Mouse (Mus musculus) E14TG2a.4 (cell line): ENCODE data around the gene Clic4.

Experiments
- CTCF ChIP-seq: conservative IDR thresholded peaks from 2 replicates; pipeline ENCODE4 v1.5.1; 2014; ENCODE audit warnings: low read length
- NANOG ChIP-seq: IDR thresholded peaks from 2 replicates; pipeline ENCODE4 v1.6.1; 2014; ENCODE audit warnings: borderline replicate concordance, low read length, mixed read lengths
- POU5F1 ChIP-seq: IDR thresholded peaks from 2 replicates; pipeline ENCODE4 v1.6.1; 2014; ENCODE audit warnings: low read length, borderline replicate concordance

DNA sequence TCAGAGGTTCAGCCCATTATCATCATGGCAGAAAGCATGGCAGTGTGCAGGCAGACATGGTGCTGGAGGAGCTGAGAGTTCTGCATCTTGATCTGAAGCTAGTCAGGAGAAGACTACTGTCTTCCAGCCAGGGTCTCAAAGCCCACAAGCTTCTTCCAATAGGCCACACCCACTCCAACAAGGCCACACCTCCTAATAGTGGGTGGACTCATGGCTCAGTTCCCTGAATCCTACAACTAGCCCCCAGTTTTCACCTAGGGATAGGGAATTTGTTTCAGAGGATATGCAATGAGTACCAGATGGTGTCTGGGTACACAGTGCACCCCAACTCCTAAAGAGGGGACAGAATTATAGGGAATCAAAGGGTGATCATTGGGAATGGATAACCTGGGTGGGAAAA lies 24.0 kb upstream of the Clic4 start:
- TF ChIP-seq CTCF (no peak), POU5F1 (no peak), NANOG (no peak)
